Mouse (Mus musculus): Measurements from ENCODE around the gene AC124502.3.
A peak's percentile ranks its signal among the peaks of the same experiment; 100 is the strongest.
"Not testable (repeated sequence)": the region's sequence is repeated elsewhere in the genome, so short reads cannot be mapped to it uniquely, and the experiment has no call there.

AC124502.3 gene

GRCm38 (mm10) chr19:5085145-5085863, 46.6 kb downstream of the AC124502.3 start, which contains the start of gene Tmem151a:
Gene Tmem151a (minus strand): TSS chr19:5085531.
- peak; percentile 58 for DNase-seq

GRCm38 (mm10) chr19:5086533-5086932, 47.8 kb downstream of the AC124502.3 start:
- not testable (repeated sequence) for DNase-seq

GRCm38 (mm10) chr19:5087884-5088728, 49.4 kb downstream of the AC124502.3 start, which contains the start of gene Yif1a:
Gene Yif1a (plus strand): TSS chr19:5088538.
- peak; percentile 99 for DNase-seq

- DNase-seq = no peak
Observed at GRCm38 (mm10) chr19:5089324-5089723, 50.6 kb downstream of the AC124502.3 start.

- DNase-seq = no peak
Observed at GRCm38 (mm10) chr19:5092083-5092482, 53.4 kb downstream of the AC124502.3 start.

GRCm38 (mm10) chr19:5093481-5094242, 55.0 kb downstream of the AC124502.3 start:
- DNase-seq = no peak

- peak; percentile 95 for DNase-seq
Observed at GRCm38 (mm10) chr19:5094243-5094632, 55.5 kb downstream of the AC124502.3 start.

- no peak for DNase-seq
Observed at GRCm38 (mm10) chr19:5094746-5095417, 56.2 kb downstream of the AC124502.3 start.

- no peak for DNase-seq
Observed at GRCm38 (mm10) chr19:5095887-5096474, 57.3 kb downstream of the AC124502.3 start.

GRCm38 (mm10) chr19:5097521-5098362, 59.1 kb downstream of the AC124502.3 start:
- DNase-seq = no peak

- peak; percentile 62 for DNase-seq
Observed at GRCm38 (mm10) chr19:5098363-5099143, 59.9 kb downstream of the AC124502.3 start, which contains the start of gene Cnih2. Gene Cnih2 (minus strand): TSS chr19:5098521.
